Mouse (Mus musculus) frontal cortex, postnatal 14 days (tissue): ENCODE data around the gene Bptf.
A peak's percentile ranks its signal among the peaks of the same experiment; 100 is the strongest.
"Not testable (repeated sequence)": the region's sequence is repeated elsewhere in the genome, so short reads cannot be mapped to it uniquely, and the experiment has no call there.

Experiments used
- DNase-seq, 2 experiments: peaks; one replicate each; pipeline ENCODE4 v3.0.0; 2022; ENCODE audit warnings: low spot score in 2 of 2

The Bptf gene

DNA sequence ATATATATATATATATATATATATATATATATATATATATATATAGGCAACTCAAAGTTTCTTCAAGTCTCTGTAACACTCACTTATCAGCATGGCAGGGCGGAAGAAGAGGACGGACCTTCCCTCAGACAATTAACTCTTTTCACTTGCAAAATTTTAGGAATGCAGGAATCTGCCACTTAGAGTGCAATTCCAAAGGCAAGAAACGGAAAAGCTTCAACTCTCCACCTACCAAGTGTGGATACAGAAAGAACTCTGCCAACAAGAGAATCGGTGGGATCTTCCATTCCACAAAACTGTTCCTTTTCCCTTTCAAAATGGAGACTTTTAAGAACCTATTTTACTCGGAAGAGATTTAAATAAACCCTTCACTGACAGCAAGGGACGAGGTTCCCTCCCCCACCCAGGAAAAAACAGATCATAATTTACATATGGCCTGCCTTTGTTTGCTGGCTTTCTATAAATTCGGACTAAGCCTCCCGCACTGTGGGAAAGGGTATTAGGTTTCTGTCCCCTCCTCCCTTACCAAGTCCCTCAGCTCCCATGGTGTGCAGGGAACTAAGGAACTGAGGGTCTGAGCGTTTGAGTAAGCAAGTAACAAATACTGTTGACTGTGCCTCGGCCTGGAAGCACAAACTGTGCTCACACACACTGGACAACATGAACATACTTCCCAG, 17.9 kb downstream of the Bptf start:
- no peak for DNase-seq

DNA sequence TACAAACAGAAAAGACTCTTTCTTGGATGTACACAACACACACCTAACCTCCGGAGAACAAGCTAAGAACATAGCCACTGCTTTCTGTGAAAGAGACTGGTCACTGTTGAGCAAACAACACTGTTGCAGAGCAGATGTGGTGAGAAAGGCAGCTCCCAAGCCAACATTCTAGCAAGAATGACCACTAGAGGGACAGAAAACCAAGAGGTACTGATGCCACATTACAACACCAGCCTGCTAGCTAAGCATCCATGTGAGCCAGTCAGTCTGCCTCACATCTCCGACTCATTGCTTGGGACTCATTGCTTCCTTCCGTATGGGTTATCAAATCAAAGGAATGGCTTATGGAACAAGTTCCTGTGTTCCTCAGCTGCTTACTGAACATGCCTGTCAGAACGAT, 18.8 kb downstream of the Bptf start:
- DNase-seq = no peak

DNA sequence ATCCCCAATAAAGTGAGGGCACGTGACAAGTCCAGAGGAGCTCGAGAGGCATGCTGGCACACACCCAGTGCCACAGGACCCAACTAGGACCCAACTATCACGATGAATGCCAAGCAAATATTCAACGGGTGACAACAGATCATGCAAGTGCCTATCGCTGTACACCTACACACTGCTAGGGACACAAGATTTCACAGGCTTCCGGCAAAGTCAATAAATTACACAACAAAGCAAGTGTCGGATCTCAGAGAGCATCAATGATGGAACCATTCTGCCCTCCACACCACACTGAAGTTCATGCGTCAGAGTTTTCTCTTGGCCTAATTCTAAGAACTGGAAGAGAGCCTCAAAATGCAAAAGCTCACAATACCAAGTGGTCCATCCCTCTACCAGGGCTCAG, 22.3 kb downstream of the Bptf start:
- DNase-seq = no peak

DNA sequence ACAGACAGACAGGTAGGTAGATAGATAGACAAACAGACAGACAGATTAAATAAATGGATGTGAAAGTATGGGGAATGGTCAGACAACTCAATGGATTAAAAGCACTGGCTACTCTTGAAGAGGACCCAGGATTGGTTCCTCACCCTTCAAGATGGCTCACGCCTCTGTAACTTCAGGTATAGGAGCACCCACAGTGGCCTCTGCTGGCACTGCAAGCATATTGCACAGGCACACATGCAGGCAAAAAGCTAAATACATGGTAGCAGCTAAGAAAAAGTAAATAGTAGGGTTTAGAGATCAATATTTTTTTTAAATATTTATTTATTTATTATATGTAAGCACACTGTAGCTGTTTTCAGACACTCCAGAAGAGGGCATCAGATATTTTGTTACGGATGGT, 23.0 kb downstream of the Bptf start:
- DNase-seq = no peak

DNA sequence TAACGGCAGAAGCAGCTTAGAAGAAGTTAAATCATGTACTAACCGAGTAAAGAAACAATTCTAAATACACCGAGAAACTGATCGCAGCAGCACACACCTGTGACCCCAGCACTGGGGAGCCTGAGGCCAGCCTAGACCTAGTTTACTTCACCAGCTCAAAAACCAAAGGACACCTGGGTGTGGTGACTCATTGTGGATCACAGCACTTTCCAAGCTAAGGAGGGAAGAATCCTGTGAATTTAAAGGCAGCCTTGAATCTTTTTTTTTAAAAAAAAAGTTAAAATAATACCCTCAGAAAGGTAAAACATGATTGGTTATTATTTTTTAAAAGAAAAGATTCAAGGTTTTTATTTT, 24.2 kb downstream of the Bptf start:
- DNase-seq = no peak

DNA sequence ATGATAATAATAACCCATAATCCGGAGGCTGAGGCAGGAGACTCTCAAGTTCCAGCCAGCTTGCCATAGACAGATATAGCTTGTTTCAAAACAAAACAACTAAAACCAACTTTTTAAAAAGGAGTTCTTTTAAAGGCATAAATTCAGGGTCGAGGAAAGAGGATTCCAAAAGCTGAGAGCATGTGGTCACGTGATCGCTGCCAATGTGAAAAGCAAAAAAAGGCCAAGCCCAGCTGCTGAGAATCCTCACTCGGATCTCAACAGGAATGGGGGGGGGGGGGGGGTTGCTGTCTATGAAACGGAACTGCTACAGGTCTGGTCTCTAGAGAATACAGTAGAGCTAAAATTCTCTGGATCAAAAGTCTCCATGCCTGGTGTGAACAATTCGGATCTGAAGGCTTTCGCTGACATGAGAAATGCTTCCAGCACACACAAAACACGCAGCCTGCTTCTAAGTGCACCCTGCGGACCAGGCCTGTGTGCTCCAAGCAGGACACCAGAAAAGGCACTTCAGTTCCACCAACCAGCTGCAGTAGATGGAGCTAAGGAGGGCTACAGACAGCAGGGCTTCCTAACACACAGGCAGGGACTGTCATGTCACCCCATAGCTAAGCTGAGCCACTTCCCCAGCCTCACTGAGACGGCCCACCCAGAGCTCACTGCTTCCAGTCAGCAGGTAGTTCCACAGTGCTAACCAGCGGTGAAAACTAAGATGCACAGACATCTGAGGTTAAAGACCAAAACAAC, 24.8 kb downstream of the Bptf start:
- no peak for DNase-seq

DNA sequence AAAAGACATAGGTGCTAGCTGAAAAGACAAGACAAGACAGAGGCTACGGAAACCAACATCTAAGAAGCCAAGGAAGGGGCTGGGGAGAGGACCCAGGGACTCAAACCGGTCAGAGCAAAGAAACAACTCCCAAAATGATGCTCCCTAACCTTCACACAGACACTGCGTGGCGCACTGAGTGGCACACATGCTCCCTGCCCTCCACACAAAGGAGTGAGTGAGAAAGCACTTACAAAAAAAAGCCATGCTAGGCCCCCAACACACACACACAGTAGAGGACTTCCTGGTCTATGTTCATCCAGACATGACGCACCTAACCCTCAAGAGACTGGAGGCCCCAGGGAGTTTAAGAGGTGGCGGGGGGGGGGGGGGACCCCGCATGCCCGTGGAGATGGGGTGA, 25.5 kb downstream of the Bptf start:
- no peak for DNase-seq

DNA sequence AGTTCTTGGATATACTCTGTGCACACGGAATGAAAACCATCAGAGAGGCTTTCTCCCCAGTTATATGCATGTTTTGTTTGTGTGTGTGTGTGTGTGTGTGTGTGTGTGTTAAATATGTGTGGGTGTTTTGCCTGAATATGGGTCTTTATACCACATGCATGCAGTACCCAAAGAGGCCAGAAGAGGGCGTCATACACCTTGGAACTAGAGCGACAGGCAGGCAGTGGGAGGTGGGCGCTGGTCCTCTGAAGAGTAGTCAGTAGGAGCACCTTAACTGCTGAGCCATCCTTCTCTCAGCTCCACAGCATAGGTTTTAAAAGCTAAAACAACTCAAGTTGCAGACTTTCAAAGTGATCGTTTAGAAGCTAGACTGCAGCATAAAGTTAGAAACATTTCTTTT, 26.7 kb downstream of the Bptf start:
- peak; percentile 29 to 63 for DNase-seq

DNA sequence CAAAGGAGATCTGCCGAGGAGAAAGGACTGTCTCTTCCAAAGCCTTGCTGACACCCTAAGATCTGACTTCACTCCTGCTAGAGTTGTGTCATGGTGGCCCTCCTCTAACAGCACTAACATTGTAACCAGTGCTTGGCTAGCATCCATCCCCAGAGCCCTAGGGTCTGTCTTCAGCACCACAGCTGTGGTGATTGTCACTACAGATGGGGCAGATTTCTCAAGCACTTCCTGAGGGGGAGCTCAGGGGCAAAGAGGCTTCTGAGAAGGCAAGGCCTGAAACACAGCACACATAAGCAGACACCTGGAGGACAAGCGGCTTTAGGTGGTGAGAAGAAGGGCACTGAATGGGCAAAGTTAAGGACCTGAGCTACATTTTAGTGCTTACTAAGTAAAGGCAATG, 28.2 kb downstream of the Bptf start:
- no peak for DNase-seq

DNA sequence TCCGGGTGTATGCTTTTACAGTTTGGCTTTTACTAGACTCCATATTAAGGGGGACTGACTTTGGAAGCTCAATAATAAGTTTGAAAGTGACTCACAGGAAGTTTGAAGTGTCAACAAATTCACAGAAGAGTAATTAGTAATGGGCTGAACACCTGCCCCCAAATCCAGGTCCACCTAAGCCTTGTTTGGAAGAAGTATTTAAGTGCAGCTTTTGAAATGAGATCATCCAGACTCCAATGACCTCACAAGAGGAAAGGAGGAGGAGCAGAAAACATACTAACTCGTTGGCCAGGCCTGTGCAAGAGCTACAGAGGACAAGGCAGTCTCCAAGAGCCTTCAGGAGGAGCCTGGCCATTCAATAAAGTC, 28.7 kb downstream of the Bptf start:
- DNase-seq = no peak

DNA sequence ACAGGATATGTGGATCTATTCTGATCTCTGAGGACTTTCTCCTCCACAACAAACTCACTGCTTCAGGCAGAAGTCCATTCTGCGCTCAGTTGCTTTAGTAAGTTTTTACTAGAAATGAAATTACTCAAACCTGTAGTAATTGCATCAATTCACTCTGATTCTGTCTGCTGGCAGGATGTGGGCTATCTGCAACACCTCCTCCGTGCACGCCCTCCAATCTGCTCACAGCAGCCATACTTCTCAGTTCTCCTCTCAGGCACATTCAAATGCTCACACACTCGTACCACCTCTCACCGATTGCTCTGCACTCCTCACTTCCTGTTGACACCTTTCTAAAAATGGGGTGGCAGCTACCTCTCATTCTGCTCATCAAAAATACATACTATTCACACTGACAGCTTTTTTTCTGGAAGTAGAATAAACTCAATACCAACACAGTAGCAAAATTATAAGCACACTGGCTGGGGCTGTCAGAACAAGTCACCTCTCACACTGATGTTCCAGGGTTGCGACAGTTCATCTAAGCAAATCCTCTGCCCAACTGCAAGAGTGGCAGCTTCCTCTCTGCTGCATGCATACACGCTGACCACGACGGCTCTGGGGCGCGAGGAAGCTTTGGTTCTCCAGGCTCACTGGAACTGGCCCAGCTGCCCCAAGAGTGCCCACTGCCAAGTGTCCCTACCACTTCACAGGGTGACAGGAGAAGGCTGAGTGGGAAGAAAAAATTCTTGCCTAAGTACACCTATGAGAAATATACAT, 29.3 kb downstream of the Bptf start:
- no peak for DNase-seq

DNA sequence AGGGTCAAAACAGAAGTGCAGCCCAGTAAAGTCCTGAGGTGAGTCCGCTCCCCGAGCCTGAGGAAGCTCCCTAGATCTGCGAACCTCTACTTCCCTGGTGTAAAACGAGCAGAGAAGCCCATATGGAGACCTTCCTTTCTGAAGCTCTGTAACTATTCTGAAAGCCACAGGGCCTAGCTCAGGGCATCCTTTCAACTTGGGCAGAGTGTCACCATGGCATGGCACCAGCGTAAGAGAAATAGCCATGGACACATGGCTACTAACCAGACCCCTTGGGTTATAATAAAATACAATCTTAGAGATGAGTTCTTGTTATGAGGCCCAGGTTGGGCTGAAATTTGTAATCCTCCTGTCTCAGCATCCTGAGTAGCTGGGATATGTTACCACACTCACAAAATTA, 35.0 kb downstream of the Bptf start:
- no peak for DNase-seq

DNA sequence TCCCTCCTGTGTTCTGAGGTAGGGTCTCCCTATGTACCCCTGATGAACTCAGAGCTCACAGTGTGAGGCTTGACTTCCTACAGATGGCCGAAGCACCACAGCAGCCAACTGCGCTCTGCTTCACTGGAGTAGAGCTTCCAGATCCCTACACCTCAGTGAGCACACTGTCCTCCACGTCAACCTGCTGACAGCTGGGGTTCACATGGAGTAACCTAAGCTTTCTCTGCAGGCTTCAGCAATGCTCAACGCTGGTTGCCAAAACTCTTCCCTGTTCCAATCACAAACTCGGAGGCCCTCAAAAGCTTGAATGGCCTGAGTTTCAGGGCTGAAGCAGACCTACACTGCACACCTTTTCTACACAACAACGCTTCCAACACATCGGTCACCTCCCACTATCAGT, 38.1 kb downstream of the Bptf start:
- DNase-seq = no peak

DNA sequence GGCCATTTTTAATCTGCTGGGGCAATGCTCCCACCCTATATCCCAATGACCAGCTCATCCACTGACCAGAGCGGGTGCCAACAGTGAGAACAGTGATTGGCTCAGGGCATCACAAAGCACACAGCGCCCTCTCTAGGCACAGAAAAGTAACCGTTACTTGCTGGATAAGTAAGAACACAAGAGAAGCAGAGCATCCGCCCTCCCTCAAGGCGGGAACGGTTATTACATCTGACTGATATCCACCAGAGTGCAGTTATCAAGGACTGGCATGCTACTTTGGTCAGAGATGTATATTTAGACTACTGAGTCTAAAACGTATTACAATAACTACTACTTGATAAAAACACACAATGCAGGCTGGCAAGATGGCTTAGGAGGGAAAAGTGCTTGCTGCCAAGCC, 39.3 kb downstream of the Bptf start:
- DNase-seq = no peak

DNA sequence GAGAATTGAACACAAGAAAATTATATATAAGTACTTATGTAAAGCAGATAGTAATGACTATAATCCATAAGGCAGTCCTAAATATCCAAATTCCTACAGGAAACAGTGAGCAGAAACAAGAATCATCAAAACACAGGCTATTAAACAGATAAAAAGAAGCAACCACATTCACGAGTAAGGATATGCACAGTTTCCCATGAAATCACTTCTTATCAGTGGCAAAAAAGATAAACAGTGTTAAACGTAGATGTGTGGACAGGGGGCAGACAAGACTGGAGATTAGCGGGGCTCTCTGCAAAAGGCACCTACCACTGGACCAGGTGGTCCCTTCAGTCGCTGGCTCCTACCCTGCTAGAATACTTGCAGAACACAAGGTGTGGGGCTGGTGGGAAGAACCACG, 46.1 kb downstream of the Bptf start:
- no peak for DNase-seq

DNA sequence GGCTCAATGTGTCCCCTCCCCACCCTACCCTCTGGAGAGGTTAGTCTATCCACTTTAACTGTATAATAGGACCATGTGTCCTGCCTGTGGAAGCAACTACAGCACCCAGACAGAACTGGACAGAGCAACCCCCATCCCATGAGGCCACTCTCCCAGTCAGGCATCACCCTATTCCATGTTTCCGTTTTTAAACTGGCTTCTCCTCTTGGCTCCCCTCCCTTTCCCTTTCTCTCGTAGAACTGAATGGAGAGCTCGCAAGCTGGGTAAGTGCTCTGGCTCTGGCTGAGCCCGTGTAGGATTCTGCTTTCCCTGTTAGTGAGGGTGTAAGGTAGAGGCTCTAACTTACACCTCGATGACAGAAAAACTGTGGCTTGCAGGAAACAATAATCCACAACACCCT, 48.4 kb downstream of the Bptf start:
- DNase-seq = no peak

DNA sequence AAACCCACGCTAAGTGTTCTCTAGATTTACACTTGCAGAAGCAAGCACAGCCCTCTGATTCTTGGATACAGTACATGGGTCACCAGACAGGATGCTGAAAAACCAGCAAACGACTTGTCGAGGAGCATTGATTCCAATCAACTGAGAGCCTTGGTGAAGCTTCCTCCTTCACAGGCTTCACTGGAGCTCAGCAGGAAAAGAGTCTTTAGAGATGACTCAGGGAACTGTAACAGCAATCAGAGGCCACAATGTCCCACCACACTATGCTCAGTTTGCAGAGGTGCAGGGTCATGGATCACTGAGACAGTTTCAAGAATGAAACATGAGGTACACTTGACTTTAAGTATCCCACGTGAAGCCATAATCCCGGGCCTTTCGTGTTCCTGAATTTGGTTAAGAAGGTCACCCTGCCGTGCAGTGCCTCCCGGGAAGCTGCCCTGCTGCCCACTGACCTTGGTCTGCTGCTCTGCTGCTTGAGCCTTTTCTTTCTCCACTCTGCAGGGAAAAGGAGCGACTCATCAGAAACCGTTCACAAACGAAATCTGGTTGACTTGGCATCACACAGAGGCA, 66.6 kb downstream of the Bptf start:
- DNase-seq = no peak

DNA sequence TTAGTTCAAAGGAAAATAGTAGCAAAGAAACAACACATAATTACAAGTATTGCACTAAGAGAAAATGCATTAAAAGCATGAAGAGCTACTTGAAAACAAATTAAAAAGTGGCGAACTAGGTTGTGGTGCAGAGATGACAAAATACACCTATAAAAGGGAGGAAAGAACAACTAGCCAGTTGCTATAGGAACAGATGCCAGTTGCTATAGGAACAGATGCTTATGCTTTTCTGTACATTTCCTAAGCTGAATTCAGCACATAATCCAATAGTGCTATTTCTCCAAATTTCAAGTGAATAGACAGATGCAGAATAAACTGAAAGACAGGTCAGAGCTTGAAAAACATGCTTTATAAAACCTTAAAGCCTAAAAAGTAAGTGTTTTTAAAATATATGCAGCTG, 67.3 kb downstream of the Bptf start:
- no peak for DNase-seq

DNA sequence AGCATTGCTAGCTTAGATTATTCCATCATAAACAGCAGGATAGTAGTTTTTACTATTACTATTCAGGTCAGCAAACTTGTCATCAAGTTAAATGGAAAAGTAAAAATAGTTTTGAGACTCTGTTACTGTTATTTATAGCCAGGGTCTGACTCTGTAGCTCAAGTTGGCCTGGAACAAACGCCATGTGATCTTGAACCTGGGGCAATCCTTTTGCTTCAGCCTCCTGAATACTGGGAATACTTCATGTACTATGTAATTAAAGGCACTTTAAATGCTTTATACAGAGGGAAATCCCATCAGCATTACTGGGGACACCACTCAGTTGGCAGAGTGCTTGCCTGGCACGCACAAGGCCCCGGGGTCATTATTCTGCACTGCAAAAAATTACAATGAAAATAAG, 68.9 kb downstream of the Bptf start:
- no peak for DNase-seq

DNA sequence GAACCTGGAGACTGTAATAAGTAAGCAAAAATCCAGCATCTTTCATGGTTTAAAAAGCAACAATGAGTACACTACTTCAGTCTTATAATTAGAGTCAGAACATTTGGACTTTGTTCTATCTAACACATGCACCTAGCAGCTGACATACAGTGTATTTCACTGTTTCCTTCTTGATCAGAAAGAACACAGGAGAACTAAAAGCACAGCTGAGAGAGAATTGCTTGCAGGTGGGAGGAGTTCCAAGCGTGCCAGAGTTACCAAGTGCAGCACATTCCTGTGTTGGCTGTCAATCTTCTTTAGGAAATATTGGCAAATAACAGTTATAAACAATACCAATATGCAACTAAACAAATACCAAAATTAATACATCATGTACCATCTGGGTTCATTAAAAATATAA, 71.0 kb downstream of the Bptf start:
- no peak for DNase-seq

DNA sequence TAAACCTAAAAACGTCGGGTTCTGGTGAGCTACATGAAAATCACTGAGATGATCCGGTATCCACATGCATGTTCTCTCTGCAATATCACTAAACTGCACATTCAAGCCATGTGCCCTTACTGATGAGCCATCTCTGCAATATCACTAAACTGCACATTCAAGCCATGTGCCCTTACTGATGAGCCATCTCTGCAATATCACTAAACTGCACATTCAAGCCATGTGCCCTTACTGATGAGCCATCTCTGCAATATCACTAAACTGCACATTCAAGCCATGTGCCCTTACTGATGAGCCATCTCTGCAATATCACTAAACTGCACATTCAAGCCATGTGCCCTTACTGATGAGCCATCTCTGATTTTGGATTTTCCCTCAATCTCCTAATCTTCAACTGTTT, 72.3 kb downstream of the Bptf start:
- not testable (repeated sequence) for DNase-seq

DNA sequence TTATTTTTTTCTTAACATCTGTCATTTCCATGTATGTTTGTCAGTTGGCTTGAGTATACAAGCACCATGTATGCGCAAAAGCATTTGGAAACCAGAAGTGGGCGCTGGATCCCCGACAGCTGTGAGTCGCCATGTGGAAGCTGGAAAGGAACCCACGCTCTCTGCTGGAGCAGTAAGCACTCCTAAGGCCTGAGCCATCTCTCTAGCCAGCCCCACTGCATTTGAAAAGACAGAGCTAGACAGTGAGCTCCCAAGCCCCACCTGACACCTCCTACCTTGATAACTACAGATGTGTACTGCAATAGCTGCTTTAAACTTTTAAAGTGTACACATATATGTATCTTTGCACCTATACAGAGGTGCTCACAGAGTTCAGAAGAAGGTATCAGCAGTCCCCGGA, 74.5 kb downstream of the Bptf start:
- DNase-seq = no peak

DNA sequence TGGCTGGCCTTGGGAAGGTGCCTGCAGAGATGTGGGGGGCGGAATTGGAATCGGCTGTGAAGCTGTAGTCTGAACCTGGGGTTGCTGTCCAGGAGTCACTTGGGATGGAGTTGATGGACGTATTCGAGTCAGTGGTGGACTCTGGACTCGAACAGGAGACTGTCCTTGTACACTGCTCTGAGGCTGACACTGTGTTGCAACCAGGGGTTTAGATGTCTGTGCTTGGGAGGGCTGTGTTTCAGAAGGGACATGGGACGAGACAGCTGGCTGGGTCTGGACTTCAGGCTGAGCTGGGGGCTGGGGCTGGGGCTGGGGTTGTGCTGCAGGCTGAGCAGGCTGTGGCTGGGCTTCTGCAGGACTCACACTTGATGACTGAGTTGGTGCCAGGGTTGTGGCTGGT, 77.1 kb downstream of the Bptf start:
- DNase-seq = no peak
